Comparison of ENCODE assay signal across 8 mouse cellular contexts in genomic region chrX:12153141-12154095, GRCm38 (mm10). TPM values are rescaled to one million over a fixed set of nuclear protein-coding genes. Genes with fewer than 3 reads are reported as not detected.
DNase-seq lines count a peak whose midpoint lies in the region; ATAC-seq and TF ChIP-seq lines count a peak whose summit lies in the region.

No protein-coding gene starts in this region.

- H3K36me3 ChIP-seq in midbrain, embryonic 12.5 days, result no peaks in the 10 kb centered on the region
- H3K36me3 ChIP-seq in midbrain, embryonic 13.5 days, result no peaks in the 10 kb centered on the region
- no peaks in the 10 kb centered on the region for H3K36me3 ChIP-seq in stomach, postnatal 0 days (ENCODE audit: control insufficient read depth, insufficient read depth, low read length)

- no peak overlapping the region for H3K9ac ChIP-seq in midbrain, embryonic 12.5 days (replicated peaks)
- H3K9ac ChIP-seq in midbrain, embryonic 13.5 days (replicated peaks), result no peak overlapping the region
- H3K9ac ChIP-seq in stomach, postnatal 0 days (ENCODE audit: low read length), result no peak overlapping the region

- peak; percentile 48 for DNase-seq in adrenal gland, postnatal 14 days
- DNase-seq in adrenal gland, postnatal 36 days, result no peak
- DNase-seq in liver, result peak; percentile 23
- no peak for DNase-seq in stomach, postnatal 0 days (ENCODE audit: low spot score)
- no peak for DNase-seq in cerebellum, adult 11-12 months
- DNase-seq in right cerebral cortex, postnatal 4 days, result no peak

- no peak overlapping the region for H3K4me3 ChIP-seq in midbrain, embryonic 12.5 days
- H3K4me3 ChIP-seq in midbrain, embryonic 13.5 days (replicated peaks), result no peak overlapping the region
- no peak overlapping the region for H3K4me3 ChIP-seq in stomach, postnatal 0 days (ENCODE audit: low read depth, low read length)

- H3K27ac ChIP-seq in midbrain, embryonic 12.5 days (replicated peaks), result no peak overlapping the region
- H3K27ac ChIP-seq in midbrain, embryonic 13.5 days, result no peak overlapping the region
- no peak overlapping the region for H3K27ac ChIP-seq in stomach, postnatal 0 days (replicated peaks)

- peak; percentile 30; the same call in 1 of the 2 replicates for TF ChIP-seq CTCF in stomach, postnatal 0 days (IDR thresholded peaks at IDR 0.05; ENCODE audit: low read depth)

- peaks cover 43% of the 10 kb centered on the region for H3K4me1 ChIP-seq in midbrain, embryonic 12.5 days
- peaks cover 57% of the 10 kb centered on the region for H3K4me1 ChIP-seq in midbrain, embryonic 13.5 days (replicated peaks)
- H3K4me1 ChIP-seq in stomach, postnatal 0 days (replicated peaks; ENCODE audit: control insufficient read depth, insufficient read depth), result no peaks in the 10 kb centered on the region

- 7% methylated on average over 31 of the region's 31 CpGs for WGBS in midbrain, embryonic 12.5 days
- 10% methylated on average over 31 of the region's 31 CpGs for whole genome bisulfite sequencing in midbrain, embryonic 13.5 days
- 38% methylated on average over 31 of the region's 31 CpGs for WGBS in stomach, postnatal 0 days

- ATAC-seq in midbrain, embryonic 12.5 days (ENCODE audit: low FRiP score, low read depth), result no peak
- no peak for ATAC-seq in midbrain, embryonic 13.5 days
- ATAC-seq in stomach, postnatal 0 days (ENCODE audit: low FRiP score, low TSS enrichment), result no peak

- no peak for TF ChIP-seq EP300 in stomach, postnatal 0 days (optimal IDR thresholded peaks at IDR 0.05)

- H3K9me3 ChIP-seq in midbrain, embryonic 12.5 days, result no peaks in the 10 kb centered on the region
- H3K9me3 ChIP-seq in midbrain, embryonic 13.5 days, result no peaks in the 10 kb centered on the region
- H3K9me3 ChIP-seq in stomach, postnatal 0 days (ENCODE audit: control insufficient read depth, low read length), result no peaks in the 10 kb centered on the region

- H3K4me2 ChIP-seq in midbrain, embryonic 12.5 days (replicated peaks), result peak overlapping the region; percentile 11; the same call in 1 of the 2 replicates
- H3K4me2 ChIP-seq in midbrain, embryonic 13.5 days (replicated peaks), result no peak overlapping the region
- no peak overlapping the region for H3K4me2 ChIP-seq in stomach, postnatal 0 days (replicated peaks; ENCODE audit: low read depth)

- H3K27me3 ChIP-seq in midbrain, embryonic 12.5 days, result peaks cover 95% of the 10 kb centered on the region
- peaks cover 92% of the 10 kb centered on the region for H3K27me3 ChIP-seq in midbrain, embryonic 13.5 days
- H3K27me3 ChIP-seq in stomach, postnatal 0 days (ENCODE audit: control insufficient read depth, insufficient read depth, low read length), result no peaks in the 10 kb centered on the region

RNA-seq across cellular contexts. Expression of gene Bcor, which starts 6.7 kb away (rescaled TPM):
- total RNA-seq in adrenal gland, postnatal 14 days (2021), result 18.6 and 25.5 TPM in 2 replicates
- total RNA-seq in adrenal gland, postnatal 36 days (2021), result 10 to 100 TPM; 14.5 to 16.0 TPM
- 26.3 and 31.2 TPM in 2 replicates for polyA plus RNA-seq in midbrain, embryonic 12.5 days (2016; fragmentation: Nextera tagmentation; extraction: Ambion mirVana)
- polyA plus RNA-seq in midbrain, embryonic 13.5 days (2015; fragmentation: Nextera tagmentation; extraction: Ambion mirVana), result 24.1 and 25.4 TPM in 2 replicates
- 4.7 and 5.5 TPM in 2 replicates for polyA plus RNA-seq in stomach, postnatal 0 days (2015; fragmentation: Nextera tagmentation; extraction: Ambion mirVana)

Comparison
In these comparisons a context has a peak if more than half of its experiments do, and no peak if none do; other contexts are left out.
1. DNase-seq: peak in adrenal gland, postnatal 14 days (single experiment) and liver (single experiment); none in adrenal gland, postnatal 36 days (0 of 2), stomach, postnatal 0 days (single experiment), cerebellum, adult 11-12 months (single experiment) and right cerebral cortex, postnatal 4 days (single experiment).